Mouse (Mus musculus) lung, postnatal 0 days (tissue): Measurements from ENCODE around the gene Gm45623.

Source experiments
- CTCF ChIP-seq: IDR thresholded peaks from 2 replicates; pipeline ENCODE4 v1.5.1; 2016; ENCODE audit warnings: antibody characterized with exemption, mild to moderate bottlenecking
- EP300 ChIP-seq: IDR thresholded peaks from 2 replicates; pipeline ENCODE4 v1.6.1; 2016; ENCODE audit warnings: antibody characterized with exemption, mild to moderate bottlenecking, control low read depth

- TF ChIP-seq CTCF, result peak; percentile 57
- no peak for TF ChIP-seq EP300
Observed at GRCm38 (mm10) chr13:56755871-56756270, 2.2 kb upstream of the Gm45623 start.
